Mouse (Mus musculus) left cerebral cortex, adult 2 months (tissue): ENCODE results near the gene Xylb. TPM values are rescaled to one million over a fixed set of nuclear protein-coding genes. Genes with fewer than 3 reads are reported as not detected.

Source experiments
- DNase-seq, 2 experiments: peaks; one replicate each; pipeline ENCODE4 v3.0.0; 2021 to 2022; ENCODE audit warnings: low spot score in 2 of 2, mixed read lengths in 1 of 2; ENCODE audit errors: extremely low spot score in 1 of 2
- H3K27ac ChIP-seq: fragments of 200-600 bp; 2 replicates; pipeline ENCODE4 v1.8.1; 2022
- H3K4me3 ChIP-seq: fragments of 200-600 bp; 2 replicates; pipeline ENCODE4 v1.8.1; 2022
- CTCF ChIP-seq: fragments of 200-600 bp; IDR thresholded peaks from 2 replicates; pipeline ENCODE4 v1.8.1; 2022; ENCODE audit warnings: antibody characterized with exemption, mild to moderate bottlenecking, moderate library complexity
- intact Hi-C: fragments of 180-260 bp; cut with DNase I; formaldehyde crosslinking; loops from one replicate; pipeline ENCODE4 v1.15.1; 2025
- total RNA-seq, 2 experiments: library from RNA; stranded (reverse); gene quantifications; 2 replicates each; pipeline ENCODE4 v1.2.3; 2021

Xylb gene
- total RNA-seq, 2 experiments from 2014 or later: 4.9 to 5.5 TPM

- intact Hi-C loops: no loop called here
- H3K4me3 ChIP-seq: no peak overlapping the region
- no peak for DNase-seq
- no peak overlapping the region for H3K27ac ChIP-seq
- TF ChIP-seq CTCF: no peak
Measured at GRCm38 (mm10) chr9:119371251-119371650, 14.1 kb downstream of the Xylb start.

DNA sequence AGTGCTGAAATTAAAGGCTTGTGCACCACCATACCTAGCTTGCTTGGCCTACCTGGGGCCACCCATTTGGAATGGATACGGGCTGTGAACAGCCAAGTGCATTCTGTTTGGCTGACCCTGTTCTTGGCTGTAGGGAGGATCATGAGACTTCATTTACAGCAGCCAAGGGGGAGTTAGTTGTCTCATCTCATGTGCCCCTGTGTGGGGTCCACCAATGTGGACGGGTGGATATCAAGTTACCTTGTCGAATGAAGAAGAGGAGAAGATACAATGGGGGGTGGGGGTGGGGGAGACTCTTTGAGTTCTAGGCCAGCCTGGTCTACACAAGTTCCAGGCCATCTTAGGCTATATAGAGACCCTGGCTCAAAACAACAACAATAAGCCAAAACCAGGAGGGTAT, 17.8 kb downstream of the Xylb start:
- no peak overlapping the region for H3K27ac ChIP-seq
- intact Hi-C loops: no loop called here
- no peak overlapping the region for H3K4me3 ChIP-seq
- TF ChIP-seq CTCF: no peak
- no peak for DNase-seq

DNA sequence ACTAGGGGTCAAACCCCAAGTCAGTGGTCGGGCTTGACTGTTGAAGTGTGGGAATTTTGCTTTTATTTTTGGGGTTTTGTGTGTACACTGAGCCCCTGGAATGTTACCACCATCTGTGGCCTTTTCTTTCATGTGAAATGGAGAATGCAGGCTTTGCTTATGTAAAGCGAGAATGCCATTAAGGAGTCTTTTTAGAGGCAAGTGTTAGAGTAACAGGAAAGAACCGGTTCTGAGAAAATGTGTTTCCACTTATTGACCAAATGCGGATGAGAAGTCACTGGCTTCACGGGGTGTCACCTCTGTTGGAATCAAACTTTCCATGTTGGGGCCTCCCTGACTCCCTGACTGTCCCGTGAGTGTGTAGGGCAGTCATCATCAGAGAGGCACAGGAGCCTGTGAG, 18.4 kb downstream of the Xylb start:
- no peak overlapping the region for H3K27ac ChIP-seq
- H3K4me3 ChIP-seq: no peak overlapping the region
- no peak for DNase-seq
- no peak for TF ChIP-seq CTCF
- intact Hi-C loops: no loop called here

GRCm38 (mm10) chr9:119378231-119378630, 21.1 kb downstream of the Xylb start:
- no peak for TF ChIP-seq CTCF
- intact Hi-C loops: no loop called here
- no peak overlapping the region for H3K4me3 ChIP-seq
- no peak for DNase-seq
- H3K27ac ChIP-seq: no peak overlapping the region

GRCm38 (mm10) chr9:119382603-119383002, 25.4 kb downstream of the Xylb start:
- peak in 1 of 2 experiments; percentile 26 for DNase-seq
- no peak for TF ChIP-seq CTCF
- Histone ChIP-seq H3K4me3 (no peak overlapping the region), H3K27ac (no peak overlapping the region)
- intact Hi-C loops: no loop called here

DNA sequence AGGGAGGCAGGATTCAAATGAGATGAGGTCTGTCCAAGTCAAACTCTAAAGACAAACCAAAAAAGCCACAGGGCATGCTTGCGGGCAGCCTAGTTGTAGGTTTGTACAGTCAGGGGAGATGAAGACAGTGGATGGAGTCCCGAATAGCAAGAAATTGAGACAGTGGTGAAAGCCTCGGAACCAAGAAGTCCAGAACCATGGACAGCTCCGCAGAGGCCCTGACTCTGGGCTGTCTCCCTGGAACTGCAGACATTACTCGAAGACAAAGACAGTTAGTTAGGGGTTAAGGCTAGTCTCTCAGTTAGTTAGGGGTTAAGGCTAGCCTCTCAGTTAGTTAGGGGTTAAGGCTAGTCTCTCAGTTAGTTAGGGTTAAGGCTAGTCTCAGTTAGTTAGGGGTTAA, 31.8 kb downstream of the Xylb start:
- no peak for DNase-seq
- Histone ChIP-seq H3K4me3 (no peak overlapping the region), H3K27ac (no peak overlapping the region)
- TF ChIP-seq CTCF: no peak
- intact Hi-C loops: no loop called here

GRCm38 (mm10) chr9:119390214-119390613, 33.0 kb downstream of the Xylb start:
- no peak overlapping the region for H3K27ac ChIP-seq
- H3K4me3 ChIP-seq: no peak overlapping the region
- no peak for DNase-seq
- intact Hi-C loops: no loop called here
- TF ChIP-seq CTCF: no peak

DNA sequence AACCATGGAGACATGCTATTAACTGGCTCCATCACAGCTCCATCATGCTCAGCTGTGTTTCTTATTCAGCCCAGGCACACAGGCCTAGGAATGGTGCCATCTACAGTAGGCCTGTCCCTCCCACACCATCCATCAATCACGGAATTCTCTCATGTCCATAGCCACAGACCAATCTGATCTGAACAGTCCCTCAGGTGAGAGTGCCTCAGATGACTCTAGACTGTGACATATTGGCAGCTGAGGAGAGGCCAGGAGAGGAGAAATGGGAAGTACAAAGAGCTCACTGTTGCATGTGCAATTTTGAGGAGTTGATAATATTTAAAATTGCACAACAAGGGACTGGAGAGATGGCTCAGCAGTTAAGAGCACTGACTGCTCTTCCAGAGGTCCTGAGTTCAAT, 37.6 kb downstream of the Xylb start:
- no peak for DNase-seq

GRCm38 (mm10) chr9:119401351-119401750, 44.2 kb downstream of the Xylb start:
- H3K4me3 ChIP-seq: peak overlapping the region; percentile 82
- DNase-seq: peak in 1 of 2 experiments; percentile 26
- intact Hi-C loops: loop anchor here (5.0 kb wide), 1 partner anchor 59 kb away; the partner anchor contains the start of gene Myd88
- TF ChIP-seq CTCF: no peak
- H3K27ac ChIP-seq: peak overlapping the region; percentile 87

More for the DNA sequence above, 37.6 kb downstream of the Xylb start:
- Histone ChIP-seq H3K4me3 (no peak overlapping the region), H3K27ac (no peak overlapping the region)
- intact Hi-C loops: no loop called here
- TF ChIP-seq CTCF: no peak

DNA sequence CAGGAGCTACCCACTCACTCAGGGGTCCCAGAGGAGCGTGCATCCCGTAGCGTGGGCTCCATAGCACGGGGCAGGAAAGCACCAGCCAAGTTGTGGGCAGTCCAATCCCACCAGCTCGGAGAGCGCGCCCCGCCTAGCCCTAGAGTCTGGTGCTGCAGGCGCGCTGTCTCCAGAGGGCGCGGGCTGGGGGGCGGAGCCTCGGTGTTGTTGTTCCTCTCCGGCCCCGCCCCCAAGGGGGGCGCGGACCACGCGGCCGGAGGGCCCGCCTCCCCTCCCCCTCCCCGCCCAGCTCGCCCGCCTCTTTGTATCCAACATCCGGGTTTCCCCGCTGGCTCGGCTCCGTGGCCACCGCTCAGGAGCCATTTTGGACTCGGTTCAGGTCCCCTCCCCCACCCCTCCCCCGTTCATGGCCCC, 44.6 kb downstream of the Xylb start, which contains the start of gene Acvr2b:
Gene Acvr2b (plus strand): TSS at position 318 of the 414 bp plus-strand sequence.
- DNase-seq: peak; percentile 88 to 93
- TF ChIP-seq CTCF: peak; percentile 50
- H3K4me3 ChIP-seq: peak within 1 kb of the TSS; percentile 82
- intact Hi-C loops: loop anchor here (1.0 to 5.0 kb wide), 3 partner anchors 28 to 60 kb away; partner anchors contain the start of genes Myd88 and Xylb
- H3K27ac ChIP-seq: peak within 1 kb of the TSS; percentile 87

- peak; percentile 53 to 55 for DNase-seq
- intact Hi-C loops: loop anchor here (1.0 to 5.0 kb wide), 3 partner anchors 28 to 60 kb away; partner anchors contain the start of genes Myd88 and Xylb
- H3K27ac ChIP-seq: peak overlapping the region; percentile 87
- peak overlapping the region; percentile 82 for H3K4me3 ChIP-seq
- TF ChIP-seq CTCF: no peak; the same call in none of the 2 replicates
Measured at GRCm38 (mm10) chr9:119402253-119403235, 45.4 kb downstream of the Xylb start.

DNA sequence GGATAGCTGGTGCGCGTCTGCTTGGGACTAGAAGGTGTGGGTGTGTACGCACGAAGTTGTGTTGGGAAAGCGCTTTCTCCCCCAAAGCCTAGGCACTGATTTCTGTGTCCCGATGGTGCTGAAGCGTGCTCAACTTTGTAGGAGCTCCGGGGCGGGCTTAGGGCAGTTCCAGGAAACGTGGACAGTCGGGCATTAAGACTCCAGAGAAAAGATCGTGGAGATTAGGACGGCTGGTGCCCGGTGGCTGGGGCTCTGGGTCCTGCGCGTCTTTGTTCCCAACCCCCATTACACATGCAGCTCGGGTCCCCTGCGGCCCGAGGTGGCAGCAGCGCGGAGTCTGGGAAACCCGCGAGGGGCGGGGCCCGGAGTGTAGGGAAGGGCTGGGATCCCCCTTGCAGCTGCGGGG, 46.1 kb downstream of the Xylb start:
- TF ChIP-seq CTCF: no peak; the same call in 1 of the 2 replicates
- H3K27ac ChIP-seq: peak overlapping the region; percentile 87
- peak overlapping the region; percentile 82 for H3K4me3 ChIP-seq
- intact Hi-C loops: loop anchor here (2.0 to 5.0 kb wide), 2 partner anchors 46 to 61 kb away; partner anchors contain the start of genes Myd88 and Xylb
- DNase-seq: peak; percentile 26 to 38
